Mouse (Mus musculus): ENCODE results near the gene Smim13. TPM values are rescaled to one million over a fixed set of nuclear protein-coding genes. Genes with fewer than 3 reads are reported as not detected.

The Smim13 gene
- polyA plus RNA-seq, 1 experiment from 2014 or later: 13.1 TPM

GRCm38 (mm10) chr13:41231389-41231983, 18.2 kb upstream of the Smim13 start:
- no peaks in the 10 kb centered on the region for H3K36me3 ChIP-seq (ENCODE audit: control insufficient read depth, insufficient read depth, low read length)
- ATAC-seq (replicated peaks; ENCODE audit: low FRiP score) (no peak), DNase-seq (ENCODE audit: low spot score) (no peak)
- H3K27ac ChIP-seq (ENCODE audit: low read depth, low read length): no peak overlapping the region
- WGBS: 90% methylated on average over 12 of the region's 12 CpGs
- H3K9me3 ChIP-seq (ENCODE audit: control insufficient read depth, low read length): no peaks in the 10 kb centered on the region
- no peak overlapping the region for H3K9ac ChIP-seq (ENCODE audit: low read length)
- no peak overlapping the region for H3K4me2 ChIP-seq (ENCODE audit: low read depth, low read length, severe bottlenecking)
- no peak overlapping the region for H3K4me3 ChIP-seq (ENCODE audit: low read depth, low read length)
- no peaks in the 10 kb centered on the region for H3K4me1 ChIP-seq (replicated peaks; ENCODE audit: control insufficient read depth, insufficient read depth, low read length)
- H3K27me3 ChIP-seq (ENCODE audit: control insufficient read depth, insufficient read depth, low read length): no peaks in the 10 kb centered on the region

DNA sequence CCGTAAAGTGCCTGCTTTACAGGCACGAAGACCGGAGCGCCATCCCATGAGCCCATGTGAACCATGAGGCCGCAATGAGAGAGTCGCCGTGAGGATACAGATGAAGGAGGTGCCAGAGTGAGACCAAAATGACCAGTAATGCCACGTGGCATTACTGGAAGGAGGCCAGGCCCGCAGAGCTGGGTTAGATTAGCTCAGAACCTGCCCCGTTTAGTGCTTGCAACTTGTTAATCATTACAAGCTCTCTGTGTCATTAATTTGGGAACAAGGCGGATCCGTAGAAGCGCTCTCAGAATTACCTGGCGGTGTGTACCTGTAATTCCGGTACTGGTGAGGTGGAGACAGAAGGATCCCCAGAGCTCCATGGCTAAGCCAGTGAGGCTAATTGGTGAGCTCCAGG, 17.4 kb upstream of the Smim13 start:
- 94% methylated on average over 15 of the region's 15 CpGs for WGBS
- no peak for ATAC-seq (replicated peaks; ENCODE audit: low FRiP score)
- DNase-seq (ENCODE audit: low spot score): no peak

DNA sequence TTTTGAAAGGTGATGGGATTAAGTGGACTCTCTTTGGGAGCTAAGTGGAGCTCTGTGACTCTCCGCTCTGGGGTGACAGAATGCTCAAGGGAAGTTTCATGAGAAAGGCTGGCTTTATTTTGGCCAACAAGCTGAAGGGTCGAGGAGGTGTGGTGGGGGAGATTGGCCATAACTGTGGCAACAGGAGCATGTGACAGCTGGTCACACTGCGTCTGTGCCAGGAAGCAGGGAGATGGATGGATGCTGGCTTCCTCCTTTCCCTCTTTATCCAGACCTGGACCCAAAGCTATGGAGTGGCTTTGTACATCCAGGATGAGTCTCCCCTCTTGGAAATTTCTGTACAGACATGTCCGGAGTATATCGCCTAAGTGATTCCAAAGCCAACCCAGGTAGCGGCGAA, 16.4 kb upstream of the Smim13 start:
- Histone ChIP-seq H3K9me3 (ENCODE audit: control insufficient read depth, low read length) (no peaks in the 10 kb centered on the region), H3K4me2 (ENCODE audit: low read depth, low read length, severe bottlenecking) (no peak overlapping the region), H3K4me3 (ENCODE audit: low read depth, low read length) (no peak overlapping the region), H3K9ac (ENCODE audit: low read length) (no peak overlapping the region), H3K4me1 (replicated peaks; ENCODE audit: control insufficient read depth, insufficient read depth, low read length) (no peaks in the 10 kb centered on the region), H3K27ac (ENCODE audit: low read depth, low read length) (no peak overlapping the region), H3K27me3 (ENCODE audit: control insufficient read depth, insufficient read depth, low read length) (no peaks in the 10 kb centered on the region), H3K36me3 (ENCODE audit: control insufficient read depth, insufficient read depth, low read length) (no peaks in the 10 kb centered on the region)
- ATAC-seq (replicated peaks; ENCODE audit: low FRiP score) (no peak), DNase-seq (ENCODE audit: low spot score) (no peak)
- WGBS: 93% methylated on average over 7 of the region's 7 CpGs

More for the DNA sequence above, 17.4 kb upstream of the Smim13 start:
- H3K4me2 ChIP-seq (ENCODE audit: low read depth, low read length, severe bottlenecking): no peak overlapping the region
- no peaks in the 10 kb centered on the region for H3K27me3 ChIP-seq (ENCODE audit: control insufficient read depth, insufficient read depth, low read length)
- H3K36me3 ChIP-seq (ENCODE audit: control insufficient read depth, insufficient read depth, low read length): no peaks in the 10 kb centered on the region
- H3K9me3 ChIP-seq (ENCODE audit: control insufficient read depth, low read length): no peaks in the 10 kb centered on the region
- H3K27ac ChIP-seq (ENCODE audit: low read depth, low read length): no peak overlapping the region
- no peak overlapping the region for H3K4me3 ChIP-seq (ENCODE audit: low read depth, low read length)
- H3K4me1 ChIP-seq (replicated peaks; ENCODE audit: control insufficient read depth, insufficient read depth, low read length): no peaks in the 10 kb centered on the region
- no peak overlapping the region for H3K9ac ChIP-seq (ENCODE audit: low read length)

DNA sequence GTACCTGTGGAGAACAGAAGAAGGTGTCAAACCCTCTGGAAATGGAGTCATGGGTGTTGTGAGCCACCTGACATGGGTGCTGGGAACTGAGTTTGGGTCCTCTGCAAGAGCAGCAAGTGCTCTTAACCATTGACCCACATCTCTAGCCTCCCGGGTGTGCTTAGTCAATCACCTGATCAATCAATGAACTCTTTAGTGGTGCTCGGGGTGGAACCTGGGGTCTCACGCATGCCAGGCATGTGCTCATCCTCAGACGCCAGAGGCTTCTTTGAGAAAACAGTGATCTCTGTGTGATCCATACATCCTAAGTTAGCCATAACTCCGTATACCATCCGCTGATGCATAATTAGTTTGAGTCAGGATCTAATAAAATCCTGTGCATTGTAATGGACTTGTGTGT, 14.5 kb upstream of the Smim13 start:
- Histone ChIP-seq H3K27ac (ENCODE audit: low read depth, low read length) (no peak overlapping the region), H3K4me1 (replicated peaks; ENCODE audit: control insufficient read depth, insufficient read depth, low read length) (no peaks in the 10 kb centered on the region), H3K4me3 (ENCODE audit: low read depth, low read length) (no peak overlapping the region), H3K9ac (ENCODE audit: low read length) (no peak overlapping the region), H3K4me2 (ENCODE audit: low read depth, low read length, severe bottlenecking) (no peak overlapping the region), H3K9me3 (ENCODE audit: control insufficient read depth, low read length) (no peaks in the 10 kb centered on the region), H3K27me3 (ENCODE audit: control insufficient read depth, insufficient read depth, low read length) (no peaks in the 10 kb centered on the region), H3K36me3 (ENCODE audit: control insufficient read depth, insufficient read depth, low read length) (no peaks in the 10 kb centered on the region)
- DNase-seq (ENCODE audit: low spot score) (no peak), ATAC-seq (replicated peaks; ENCODE audit: low FRiP score) (no peak)
- 88% methylated on average over 6 of the region's 6 CpGs for WGBS

GRCm38 (mm10) chr13:41235845-41236741, 13.6 kb upstream of the Smim13 start:
- Histone ChIP-seq H3K4me3 (ENCODE audit: low read depth, low read length) (no peak overlapping the region), H3K36me3 (ENCODE audit: control insufficient read depth, insufficient read depth, low read length) (no peaks in the 10 kb centered on the region), H3K27me3 (ENCODE audit: control insufficient read depth, insufficient read depth, low read length) (no peaks in the 10 kb centered on the region), H3K4me1 (replicated peaks; ENCODE audit: control insufficient read depth, insufficient read depth, low read length) (no peaks in the 10 kb centered on the region), H3K4me2 (ENCODE audit: low read depth, low read length, severe bottlenecking) (no peak overlapping the region), H3K9ac (ENCODE audit: low read length) (no peak overlapping the region), H3K9me3 (ENCODE audit: control insufficient read depth, low read length) (no peaks in the 10 kb centered on the region), H3K27ac (ENCODE audit: low read depth, low read length) (no peak overlapping the region)
- WGBS: 83% methylated on average over 13 of the region's 13 CpGs
- DNase-seq (ENCODE audit: low spot score) (no peak), ATAC-seq (replicated peaks; ENCODE audit: low FRiP score) (no peak)

DNA sequence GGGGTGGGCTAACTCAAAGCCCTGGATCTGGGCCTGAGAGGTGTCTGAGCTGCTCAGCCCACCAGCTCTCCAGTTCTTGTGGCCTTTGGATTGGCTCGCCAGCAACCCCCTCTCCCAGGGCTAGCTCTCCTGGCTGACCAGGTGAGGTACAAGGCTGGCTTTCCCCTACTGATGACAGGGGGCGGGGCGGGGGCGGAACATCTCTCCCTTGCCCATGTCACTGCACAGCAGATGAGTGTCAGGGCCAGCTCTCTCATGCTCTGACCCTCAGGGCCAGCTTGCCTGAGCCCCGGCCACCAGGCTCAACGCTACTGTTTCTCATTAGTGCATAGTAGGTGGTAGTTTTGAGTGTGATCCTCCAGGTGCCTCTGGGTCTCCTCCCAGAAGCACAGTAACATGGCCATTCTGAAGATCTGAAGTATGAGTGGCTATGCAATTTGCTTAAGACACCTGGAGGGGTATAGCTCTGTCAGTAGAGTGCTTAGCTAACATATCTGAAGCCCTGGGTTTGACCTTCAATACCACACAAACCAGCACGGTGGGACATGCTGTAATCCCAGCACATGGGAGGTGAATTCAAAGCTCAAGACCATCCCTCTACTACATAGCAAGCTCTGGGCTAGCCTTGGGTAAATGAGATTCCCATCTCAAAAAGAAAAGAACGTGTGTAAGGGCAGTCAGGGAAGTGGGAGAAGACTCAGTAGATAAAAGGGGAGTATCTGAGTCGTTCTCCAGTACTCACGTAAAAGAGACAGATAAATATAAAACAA, 11.4 kb upstream of the Smim13 start:
- H3K4me1 ChIP-seq (replicated peaks; ENCODE audit: control insufficient read depth, insufficient read depth, low read length): no peaks in the 10 kb centered on the region
- H3K9ac ChIP-seq (ENCODE audit: low read length): no peak overlapping the region
- no peak overlapping the region for H3K27ac ChIP-seq (ENCODE audit: low read depth, low read length)
- ATAC-seq (replicated peaks; ENCODE audit: low FRiP score) (0 out of 2 replicates have a peak, but pooled peaks have one; percentile 27), DNase-seq (ENCODE audit: low spot score) (no peak)
- no peak overlapping the region for H3K4me2 ChIP-seq (ENCODE audit: low read depth, low read length, severe bottlenecking)
- H3K27me3 ChIP-seq (ENCODE audit: control insufficient read depth, insufficient read depth, low read length): no peaks in the 10 kb centered on the region
- no peaks in the 10 kb centered on the region for H3K9me3 ChIP-seq (ENCODE audit: control insufficient read depth, low read length)
- no peak overlapping the region for H3K4me3 ChIP-seq (ENCODE audit: low read depth, low read length)
- 74% methylated on average over 10 of the region's 10 CpGs for WGBS
- H3K36me3 ChIP-seq (ENCODE audit: control insufficient read depth, insufficient read depth, low read length): no peaks in the 10 kb centered on the region

DNA sequence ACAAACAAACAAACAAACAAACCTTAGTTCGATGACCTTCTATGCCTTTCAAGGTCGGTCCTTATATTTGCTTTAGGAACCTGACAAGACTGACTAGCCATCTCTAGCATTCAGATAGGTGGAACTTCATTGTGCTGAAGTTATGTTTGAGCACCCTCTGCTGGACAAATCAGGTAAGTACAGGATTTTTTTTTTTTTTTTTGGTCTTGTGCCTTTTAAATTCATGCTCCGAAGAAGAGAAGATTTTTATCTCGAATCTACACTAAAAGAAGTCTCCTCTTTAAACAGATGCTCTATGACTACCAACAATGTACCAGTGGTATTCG, 10.9 kb upstream of the Smim13 start:
- no peak for DNase-seq (ENCODE audit: low spot score)
- Histone ChIP-seq H3K9ac (ENCODE audit: low read length) (no peak overlapping the region), H3K4me2 (ENCODE audit: low read depth, low read length, severe bottlenecking) (no peak overlapping the region), H3K27me3 (ENCODE audit: control insufficient read depth, insufficient read depth, low read length) (no peaks in the 10 kb centered on the region), H3K4me3 (ENCODE audit: low read depth, low read length) (no peak overlapping the region), H3K9me3 (ENCODE audit: control insufficient read depth, low read length) (no peaks in the 10 kb centered on the region), H3K4me1 (replicated peaks; ENCODE audit: control insufficient read depth, insufficient read depth, low read length) (no peaks in the 10 kb centered on the region), H3K27ac (ENCODE audit: low read depth, low read length) (no peak overlapping the region), H3K36me3 (ENCODE audit: control insufficient read depth, insufficient read depth, low read length) (no peaks in the 10 kb centered on the region)
- 13% methylated on average over 5 of the region's 5 CpGs for WGBS
- no peak for ATAC-seq (replicated peaks; ENCODE audit: low FRiP score)

- 80% methylated on average over 2 of the region's 2 CpGs for WGBS
- Histone ChIP-seq H3K27me3 (ENCODE audit: control insufficient read depth, insufficient read depth, low read length) (no peaks in the 10 kb centered on the region), H3K9ac (ENCODE audit: low read length) (no peak overlapping the region), H3K9me3 (ENCODE audit: control insufficient read depth, low read length) (no peaks in the 10 kb centered on the region), H3K27ac (ENCODE audit: low read depth, low read length) (no peak overlapping the region), H3K36me3 (ENCODE audit: control insufficient read depth, insufficient read depth, low read length) (no peaks in the 10 kb centered on the region), H3K4me1 (replicated peaks; ENCODE audit: control insufficient read depth, insufficient read depth, low read length) (no peaks in the 10 kb centered on the region), H3K4me2 (ENCODE audit: low read depth, low read length, severe bottlenecking) (no peak overlapping the region), H3K4me3 (ENCODE audit: low read depth, low read length) (no peak overlapping the region)
- ATAC-seq (replicated peaks; ENCODE audit: low FRiP score): no peak
- no peak for DNase-seq (ENCODE audit: low spot score)
These were observed 8.1 kb upstream of the Smim13 start for GRCm38 (mm10) chr13:41241557-41241956.

Measured in forebrain, embryonic 11.5 days (tissue).